Mouse (Mus musculus) embryonic facial prominence, embryonic 10.5 days (tissue): ENCODE data around the gene Pdk4. TPM values are rescaled to one million over a fixed set of nuclear protein-coding genes. Genes with fewer than 3 reads are reported as not detected.

ENCODE experiments used
- DNase-seq: peaks from one replicate; pipeline ENCODE4 v3.0.0-alpha.2; 2017; ENCODE audit warnings: low spot score
- H3K27ac ChIP-seq: fragments of 300-500 bp; sonication (generic); replicated peaks from 2 replicates; pipeline ENCODE4 v1.5.1; 2016; ENCODE audit warnings: mild to moderate bottlenecking
- H3K27me3 ChIP-seq: fragments of 300-500 bp; sonication (generic); replicated peaks from 2 replicates; pipeline ENCODE4 v1.6.1; 2016; ENCODE audit warnings: low read depth, mild to moderate bottlenecking; ENCODE audit not compliant: poor library complexity, severe bottlenecking
- H3K36me3 ChIP-seq: fragments of 300-500 bp; sonication (generic); replicated peaks from 2 replicates; pipeline ENCODE4 v1.6.1; 2016; ENCODE audit warnings: mild to moderate bottlenecking, moderate library complexity
- H3K4me1 ChIP-seq: fragments of 300-500 bp; sonication (generic); 2 replicates; pipeline ENCODE4 v1.6.1; 2016
- H3K4me3 ChIP-seq: fragments of 300-500 bp; sonication (generic); 2 replicates; pipeline ENCODE4 v1.5.1; 2016; ENCODE audit warnings: mild to moderate bottlenecking, moderate library complexity
- H3K9me3 ChIP-seq: fragments of 300-500 bp; sonication (generic); 2 replicates; pipeline ENCODE4 v1.6.1; 2016; ENCODE audit warnings: mild to moderate bottlenecking
- WGBS: fragments of 180-500 bp; shearing (Covaris S2); methylation state at CpG from one replicate; pipeline ENCODE4 v1.1.7; 2016; 5-methylcytosine and 5-hydroxymethylcytosine counted together
- polyA plus RNA-seq: library from polyadenylated mRNA; unstranded; fragments of >200 nt; fragmentation: Nextera tagmentation; extraction: Ambion mirVana; gene quantifications from 2 replicates; pipeline ENCODE4 v1.2.1, GENCODE M21; 2016

Gene Pdk4
- polyA plus RNA-seq, 1 experiment from 2014 or later = 0.60 TPM

- Histone ChIP-seq H3K4me3 (peak overlapping the region; percentile 34), H3K27ac (no peak overlapping the region), H3K27me3 (no peaks in the 10 kb centered on the region), H3K36me3 (no peaks in the 10 kb centered on the region), H3K4me1 (peaks cover 22% of the 10 kb centered on the region), H3K9me3 (no peaks in the 10 kb centered on the region)
- 4% methylated on average over 14 of the region's 14 CpGs for WGBS
- DNase-seq = peak; percentile 30
Observed at GRCm38 (mm10) chr6:5442316-5443085, 53.6 kb downstream of the Pdk4 start.

- Histone ChIP-seq H3K4me3 (no peak overlapping the region), H3K27me3 (0 out of 2 replicates have a peak, but pooled peaks cover 7% of the 10 kb centered on the region), H3K36me3 (no peaks in the 10 kb centered on the region), H3K27ac (no peak overlapping the region), H3K4me1 (peaks cover 15% of the 10 kb centered on the region), H3K9me3 (no peaks in the 10 kb centered on the region)
- WGBS = 89% methylated on average over 6 of the region's 6 CpGs
- DNase-seq = no peak
Observed at GRCm38 (mm10) chr6:5441221-5441620, 54.9 kb downstream of the Pdk4 start.

- 45% methylated on average over 4 of the region's 4 CpGs for WGBS
- no peak overlapping the region for H3K4me3 ChIP-seq
- peaks cover 6% of the 10 kb centered on the region for H3K4me1 ChIP-seq
- H3K27me3 ChIP-seq = 0 out of 2 replicates have a peak, but pooled peaks cover 7% of the 10 kb centered on the region
- no peak overlapping the region for H3K27ac ChIP-seq
- no peaks in the 10 kb centered on the region for H3K9me3 ChIP-seq
- DNase-seq = no peak
- H3K36me3 ChIP-seq = no peaks in the 10 kb centered on the region
Observed at GRCm38 (mm10) chr6:5437757-5438156, 58.4 kb downstream of the Pdk4 start.

GRCm38 (mm10) chr6:5433887-5434286 lies 62.2 kb downstream of the Pdk4 start:
- Histone ChIP-seq H3K4me1 (no peaks in the 10 kb centered on the region), H3K9me3 (no peaks in the 10 kb centered on the region), H3K36me3 (peaks cover 7% of the 10 kb centered on the region), H3K4me3 (no peak overlapping the region), H3K27ac (no peak overlapping the region), H3K27me3 (0 out of 2 replicates have a peak, but pooled peaks cover 7% of the 10 kb centered on the region)
- 90% methylated on average over 2 of the region's 2 CpGs for WGBS
- DNase-seq = no peak

Other genes starting within 250 kb of the Pdk4 start
- 6.3 and 6.5 TPM in 2 replicates for gene Pon3, start 240.0 kb downstream of the Pdk4 start, polyA plus RNA-seq
- gene Pon2, start 197.9 kb downstream of the Pdk4 start, polyA plus RNA-seq = 22.9 and 25.9 TPM in 2 replicates
- gene Asb4, start 112.9 kb downstream of the Pdk4 start, polyA plus RNA-seq = 69.0 and 70.1 TPM in 2 replicates
- 3.5 and 4.0 TPM in 2 replicates for gene Dync1i1, start 229.3 kb upstream of the Pdk4 start, polyA plus RNA-seq